Mouse (Mus musculus) CH12.LX (cell line): ENCODE data around the gene Il1rap. TPM values are rescaled to one million over a fixed set of nuclear protein-coding genes. Genes with fewer than 3 reads are reported as not detected.

ENCODE experiments used
- DNase-seq: peaks from one replicate; pipeline ENCODE4 v3.0.0-alpha.2; 2013; ENCODE audit errors: extremely low read depth
- H3K27ac ChIP-seq: 2 replicates; pipeline ENCODE4 v1.5.1; 2012; ENCODE audit warnings: low read depth, mild to moderate bottlenecking, control low read depth, moderate library complexity; ENCODE audit not compliant: insufficient read depth
- H3K27me3 ChIP-seq: replicated peaks from 2 replicates; pipeline ENCODE3; 2012; ENCODE audit warnings: inconsistent platforms
- H3K36me3 ChIP-seq, 2 experiments: replicated peaks in 1 of 2; 2 replicates each; pipeline versions ENCODE3 to v1.6.1; 2012; ENCODE audit warnings: inconsistent platforms in 1 of 2, low read length in 1 of 2, mild to moderate bottlenecking in 1 of 2, mixed read lengths in 1 of 2, moderate library complexity in 1 of 2; ENCODE audit not compliant: control insufficient read depth in 1 of 2, insufficient read depth in 1 of 2
- H3K4me1 ChIP-seq, 2 experiments: 2 replicates each; pipeline ENCODE4 v1.6.1; 2012; ENCODE audit warnings: inconsistent platforms in 1 of 2, moderate library complexity in 1 of 2; ENCODE audit not compliant: insufficient read depth in 2 of 2, control insufficient read depth in 1 of 2
- H3K4me2 ChIP-seq: 2 replicates; pipeline ENCODE4 v1.6.1; 2012; ENCODE audit warnings: low read depth, mild to moderate bottlenecking, control low read depth; ENCODE audit not compliant: poor library complexity, insufficient read depth, severe bottlenecking
- H3K4me3 ChIP-seq, 3 experiments: fragments of 150-350 bp in 1 of 3; sonication (generic) in 1 of 3; replicated peaks in 1 of 3; 2 replicates each; pipeline versions ENCODE3 to v1.5.1; 2011 to 2012; ENCODE audit warnings: low read depth in 2 of 3, low read length in 2 of 3, mild to moderate bottlenecking in 2 of 3, moderate library complexity in 2 of 3, control low read depth in 1 of 3, improper control_type of control experiment in 1 of 3, inconsistent platforms in 1 of 3, mixed read lengths in 1 of 3; ENCODE audit not compliant: poor library complexity in 1 of 3
- H3K79me2 ChIP-seq: replicated peaks from 2 replicates; pipeline ENCODE4 v1.6.1; 2012; ENCODE audit warnings: mild to moderate bottlenecking, moderate library complexity; ENCODE audit not compliant: control insufficient read depth, poor library complexity, insufficient read depth, severe bottlenecking; ENCODE audit errors: extremely low read depth
- H3K9ac ChIP-seq: 2 replicates; pipeline ENCODE4 v1.6.1; 2012; ENCODE audit warnings: low read depth, mild to moderate bottlenecking, control low read depth, moderate library complexity; ENCODE audit not compliant: insufficient read depth
- H3K9me3 ChIP-seq: replicated peaks from 2 replicates; pipeline ENCODE3; 2012; ENCODE audit warnings: low read length, inconsistent platforms, mixed read lengths
- BHLHE40 ChIP-seq: IDR thresholded peaks from 2 replicates; pipeline ENCODE4 v1.6.1; 2011; ENCODE audit warnings: mild to moderate bottlenecking, low read depth, low read length, improper control_type of control experiment
- CHD2 ChIP-seq: IDR thresholded peaks from 2 replicates; pipeline ENCODE4 v1.6.1; 2011; ENCODE audit warnings: low read length, improper control_type of control experiment
- CTCF ChIP-seq, 2 experiments: IDR thresholded peaks in 1 of 2; conservative IDR thresholded peaks in 1 of 2; 2 replicates each; pipeline ENCODE4 v1.5.1; 2011 to 2012; ENCODE audit warnings: low read depth in 2 of 2, low read length in 2 of 2, improper control_type of control experiment in 1 of 2, inconsistent platforms in 1 of 2, mild to moderate bottlenecking in 1 of 2, moderate library complexity in 1 of 2
- ETS1 ChIP-seq: conservative IDR thresholded peaks from 2 replicates; pipeline ENCODE4 v1.6.1; 2012; ENCODE audit warnings: low read depth, mild to moderate bottlenecking, inconsistent platforms, low read length, improper control_type of control experiment, moderate library complexity
- JUN ChIP-seq: IDR thresholded peaks from 2 replicates; pipeline ENCODE4 v1.6.1; 2011; ENCODE audit warnings: low read depth, mild to moderate bottlenecking, low read length, improper control_type of control experiment, moderate library complexity; ENCODE audit not compliant: insufficient read depth
- KAT2A ChIP-seq: IDR thresholded peaks from 2 replicates; pipeline ENCODE4 v1.6.1; 2012; ENCODE audit warnings: low read length, improper control_type of control experiment, inconsistent platforms; ENCODE audit not compliant: insufficient replicate concordance
- MAZ ChIP-seq: IDR thresholded peaks from 2 replicates; pipeline ENCODE4 v1.6.1; 2012; ENCODE audit warnings: low read depth, mild to moderate bottlenecking, inconsistent platforms, low read length, improper control_type of control experiment, moderate library complexity
- MEF2A ChIP-seq: IDR thresholded peaks from 2 replicates; pipeline ENCODE4 v1.6.1; 2014; ENCODE audit warnings: low read depth, mild to moderate bottlenecking, inconsistent platforms, low read length, improper control_type of control experiment, borderline replicate concordance
- MXI1 ChIP-seq: IDR thresholded peaks from 2 replicates; pipeline ENCODE4 v1.6.1; 2011; ENCODE audit warnings: mild to moderate bottlenecking, low read depth, low read length, improper control_type of control experiment
- MYC ChIP-seq: IDR thresholded peaks from 2 replicates; pipeline ENCODE4 v1.6.1; 2011; ENCODE audit warnings: low read depth, mild to moderate bottlenecking, improper control_type of control experiment, low read length
- NRF1 ChIP-seq: IDR thresholded peaks from 2 replicates; pipeline ENCODE4 v1.6.1; 2014; ENCODE audit warnings: low read depth, mild to moderate bottlenecking, inconsistent platforms, low read length, improper control_type of control experiment, moderate library complexity
- SIN3A ChIP-seq: IDR thresholded peaks from 2 replicates; pipeline ENCODE4 v1.6.1; 2012; ENCODE audit warnings: low read length, improper control_type of control experiment, inconsistent platforms
- SMC3 ChIP-seq: IDR thresholded peaks from 2 replicates; pipeline ENCODE4 v1.6.1; 2011; ENCODE audit warnings: low read depth, low read length, improper control_type of control experiment
- USF1 ChIP-seq: IDR thresholded peaks from 2 replicates; pipeline ENCODE4 v1.6.1; 2014; ENCODE audit warnings: low read depth, mild to moderate bottlenecking, inconsistent platforms, low read length, improper control_type of control experiment
- ZC3H11A ChIP-seq: IDR thresholded peaks from 2 replicates; pipeline ENCODE4 v1.6.1; 2012; ENCODE audit warnings: low read depth, mild to moderate bottlenecking, inconsistent platforms, low read length, improper control_type of control experiment
- ZNF384 ChIP-seq: IDR thresholded peaks from 2 replicates; pipeline ENCODE4 v1.6.1; 2012; ENCODE audit warnings: low read depth, low read length, improper control_type of control experiment, inconsistent platforms
- dilution Hi-C: fragments of 300-500 bp; cut with MboI; formaldehyde crosslinking; loops from 2 replicates; pipeline ENCODE4 v1.14.3; 2020; ENCODE audit warnings: low sequenced_read_pairs; ENCODE audit not compliant: extremely low pct_unique_long_range_greater_than_20kb, extremely low pct_ligation_motif_present
- in situ Hi-C: fragments of 300-500 bp; cut with MboI; formaldehyde crosslinking; loops from 3 replicates; pipeline ENCODE4 v1.14.3; 2019; ENCODE audit warnings: low sequenced_read_pairs, low pct_ligation_motif_present, low pct_unique_long_range_greater_than_20kb, mixed read lengths
- polyA plus RNA-seq: library from polyadenylated mRNA; unstranded; fragments of >175 nt; gene quantifications from 2 replicates; pipeline ENCODE4 v1.2.1, GENCODE M21; 2012; ENCODE audit warnings: low read depth; ENCODE audit not compliant: insufficient read length
- total RNA-seq, 2 experiments: library from RNA; depleted of rRNA; stranded (reverse); fragments of 300-350 nt in 1 of 2; fragments of >200 nt in 1 of 2; gene quantifications; 2 replicates each; pipeline ENCODE4 v1.2.3; 2012 to 2014

The Il1rap gene
- total and polyA plus RNA-seq, 3 experiments, result 4.1 to 15.0 (median 9.4) TPM

DNA sequence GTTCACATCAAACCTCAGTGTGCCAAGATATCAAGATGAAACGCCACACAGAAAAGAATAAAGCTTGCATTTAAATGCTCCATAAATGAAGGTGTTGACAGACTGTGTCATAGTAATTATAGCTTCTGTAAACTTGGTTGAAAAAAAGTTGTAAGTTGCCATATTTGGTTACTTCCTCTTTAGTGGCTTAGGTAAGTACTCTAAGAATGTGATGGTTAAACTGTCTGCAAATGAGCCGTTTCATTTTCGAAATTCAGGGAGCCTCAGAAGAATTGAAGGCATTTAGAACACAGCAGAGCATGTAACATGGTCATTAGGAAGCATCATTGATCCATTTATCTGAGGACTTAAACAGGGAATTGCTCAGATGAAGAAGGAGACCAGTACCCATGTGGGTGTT, 146.6 kb downstream of the Il1rap start:
- H3K79me2 ChIP-seq, result no peaks in the 10 kb centered on the region
- peaks cover 0 to 16% of the 10 kb centered on the region in 2 experiments; a peak in 2 of 4 replicates for H3K4me1 ChIP-seq
- peak; percentile 38; the same call in 1 of the 2 replicates for TF ChIP-seq MEF2A
- no peak for TF ChIP-seq SMC3
- TF ChIP-seq ZNF384, result peak; percentile 91
- no peak overlapping the region for H3K4me3 ChIP-seq
- no peak overlapping the region for H3K9ac ChIP-seq
- DNase-seq, result peak; percentile 48
- H3K36me3 ChIP-seq, result no peaks in the 10 kb centered on the region
- H3K27ac ChIP-seq, result no peak overlapping the region
- in situ Hi-C loops, result no loop called here
- H3K27me3 ChIP-seq, result no peaks in the 10 kb centered on the region
- peak overlapping the region; percentile 75 for H3K4me2 ChIP-seq
- no peaks in the 10 kb centered on the region for H3K9me3 ChIP-seq
- dilution Hi-C loops, result no loop called here

DNA sequence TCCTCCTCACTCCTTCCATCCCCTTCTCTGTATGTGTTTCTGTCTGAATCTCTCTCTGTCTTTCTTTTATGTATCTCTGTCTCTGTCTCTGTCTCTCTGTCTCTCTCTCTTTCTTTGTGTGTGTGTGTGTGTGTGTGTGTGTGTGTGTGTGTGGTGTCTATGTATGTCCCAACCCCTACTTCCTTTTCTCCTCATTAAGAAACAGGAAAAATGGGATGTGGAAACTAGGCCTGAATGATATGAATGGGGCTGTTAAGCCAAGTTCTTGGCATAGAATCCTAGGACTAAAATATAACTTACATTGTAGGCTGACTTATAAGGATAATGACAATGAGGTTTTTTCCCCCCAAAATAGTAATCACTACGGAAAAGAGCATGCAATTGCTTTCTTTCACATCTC, 149.4 kb downstream of the Il1rap start:
- TF ChIP-seq CHD2 (no peak), BHLHE40 (no peak), ZNF384 (no peak), KAT2A (no peak), MYC (no peak), JUN (no peak), ZC3H11A (no peak), MAZ (no peak), USF1 (no peak), SIN3A (no peak), ETS1 (no peak), NRF1 (no peak), CTCF (conservative IDR thresholded peaks at IDR 0.05 in 1 of 2, IDR thresholded peaks at IDR 0.05 in 1 of 2; ENCODE audit: low read depth in 2 of 2, low read length in 2 of 2) (no peak), MXI1 (no peak)

More for the DNA sequence above, 149.4 kb downstream of the Il1rap start:
- DNase-seq, result no peak
- Histone ChIP-seq H3K36me3 (no peaks in the 10 kb centered on the region), H3K27me3 (no peaks in the 10 kb centered on the region), H3K4me2 (no peak overlapping the region), H3K79me2 (no peaks in the 10 kb centered on the region), H3K4me1 (peaks cover 0 to 16% of the 10 kb centered on the region in 2 experiments; a peak in 2 of 4 replicates), H3K9ac (no peak overlapping the region), H3K4me3 (no peak overlapping the region), H3K27ac (no peak overlapping the region), H3K9me3 (no peaks in the 10 kb centered on the region)
- in situ Hi-C loops (no loop called here), dilution Hi-C loops (no loop called here)
